Mouse (Mus musculus): ENCODE measurements around the gene Slc35f1. TPM values are rescaled to one million over a fixed set of nuclear protein-coding genes. Genes with fewer than 3 reads are reported as not detected.

Slc35f1 gene
- polyA plus RNA-seq, 1 experiment = 2.9 TPM

DNA sequence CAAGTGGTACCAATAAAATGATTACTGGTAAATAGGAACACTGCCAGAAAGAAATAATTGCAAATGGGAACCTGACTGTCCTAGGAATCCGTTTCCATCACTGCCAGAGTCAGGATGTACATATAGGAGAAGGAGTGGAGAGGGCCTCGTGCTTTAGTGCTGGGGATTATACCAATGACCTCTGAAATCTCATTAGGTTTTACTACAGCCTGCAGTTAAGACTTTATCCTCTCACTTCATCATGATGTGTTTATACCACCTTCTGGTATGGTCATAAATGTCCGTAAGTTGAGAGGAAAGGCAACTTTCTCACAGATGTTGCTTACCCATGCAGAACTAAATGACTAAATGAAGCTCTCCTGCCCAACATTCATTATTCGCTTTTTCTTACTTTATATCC lies 401.2 kb downstream of the Slc35f1 start:
- Histone ChIP-seq H3K36me3 (ENCODE audit: control insufficient read depth, insufficient read depth, low read length) (no peaks in the 10 kb centered on the region), H3K27ac (ENCODE audit: insufficient read depth, low read depth, low read length) (no peak overlapping the region), H3K4me1 (ENCODE audit: control insufficient read depth, insufficient read depth, low read length) (peaks cover 4% of the 10 kb centered on the region; the same call in 1 of the 2 replicates), H3K4me3 (ENCODE audit: insufficient read depth, low read depth, low read length) (no peak overlapping the region), H3K27me3 (replicated peaks; ENCODE audit: control insufficient read depth, insufficient read depth, low read length) (no peaks in the 10 kb centered on the region)
- TF ChIP-seq POLR2A (IDR thresholded peaks at IDR 0.05; ENCODE audit: low read depth, low read length) = no peak
- TF ChIP-seq CTCF (conservative IDR thresholded peaks at IDR 0.05; ENCODE audit: insufficient read depth, insufficient read length, low read depth, low read length) = no peak
- 50% methylated on average over 4 of the region's 4 CpGs for WGBS
- no peak for DNase-seq

DNA sequence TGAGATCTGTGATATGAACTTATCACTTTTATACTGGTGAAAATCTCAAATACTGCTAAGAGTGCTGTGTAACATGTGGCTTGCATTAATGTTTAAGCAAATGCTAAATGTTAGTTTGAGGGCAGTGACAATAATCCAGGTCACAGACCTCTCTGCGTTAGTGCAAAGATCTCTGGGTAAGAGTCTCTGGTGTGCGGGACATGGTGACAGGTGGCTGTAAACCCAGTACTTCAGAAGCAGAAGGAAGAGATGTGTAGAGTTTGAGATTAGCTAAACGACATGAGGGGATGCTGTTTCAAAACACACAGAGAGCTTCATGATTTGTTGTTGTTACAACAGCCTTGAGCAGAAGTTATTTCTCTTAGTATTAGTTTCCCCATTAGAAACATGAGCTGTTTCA lies 406.1 kb downstream of the Slc35f1 start:
- H3K27me3 ChIP-seq (replicated peaks; ENCODE audit: control insufficient read depth, insufficient read depth, low read length) = no peaks in the 10 kb centered on the region
- peaks cover 4% of the 10 kb centered on the region; the same call in 1 of the 2 replicates for H3K4me1 ChIP-seq (ENCODE audit: control insufficient read depth, insufficient read depth, low read length)
- no peaks in the 10 kb centered on the region for H3K36me3 ChIP-seq (ENCODE audit: control insufficient read depth, insufficient read depth, low read length)
- TF ChIP-seq POLR2A (IDR thresholded peaks at IDR 0.05; ENCODE audit: low read depth, low read length) (no peak), CTCF (conservative IDR thresholded peaks at IDR 0.05; ENCODE audit: insufficient read depth, insufficient read length, low read depth, low read length) (no peak)
- H3K27ac ChIP-seq (ENCODE audit: insufficient read depth, low read depth, low read length) = no peak overlapping the region
- DNase-seq = no peak
- 43% methylated on average over 3 of the region's 3 CpGs for WGBS
- H3K4me3 ChIP-seq (ENCODE audit: insufficient read depth, low read depth, low read length) = no peak overlapping the region

DNA sequence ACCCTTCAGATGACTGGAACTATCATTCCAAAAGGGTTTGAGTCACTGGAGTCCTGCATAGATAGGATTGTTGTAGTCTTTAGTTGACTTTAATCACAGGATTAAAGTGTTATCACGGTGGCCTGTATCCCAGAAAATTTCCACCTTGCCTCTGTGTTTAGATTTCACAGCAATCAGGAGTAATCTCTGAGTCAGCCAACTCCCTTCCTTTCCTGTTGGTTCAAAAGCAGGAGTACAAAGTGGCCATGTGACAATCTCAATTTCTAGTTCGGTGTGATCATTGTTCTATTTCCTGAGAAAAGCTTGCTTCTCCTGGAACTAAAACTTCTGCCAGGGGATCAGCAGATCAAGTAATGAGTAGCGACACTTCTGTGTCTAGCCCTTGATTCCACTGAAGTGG lies 410.5 kb downstream of the Slc35f1 start:
- H3K27ac ChIP-seq (ENCODE audit: insufficient read depth, low read depth, low read length) = no peak overlapping the region
- no peaks in the 10 kb centered on the region for H3K4me1 ChIP-seq (ENCODE audit: control insufficient read depth, insufficient read depth, low read length)
- H3K36me3 ChIP-seq (ENCODE audit: control insufficient read depth, insufficient read depth, low read length) = no peaks in the 10 kb centered on the region
- H3K4me3 ChIP-seq (ENCODE audit: insufficient read depth, low read depth, low read length) = no peak overlapping the region
- no peaks in the 10 kb centered on the region for H3K27me3 ChIP-seq (replicated peaks; ENCODE audit: control insufficient read depth, insufficient read depth, low read length)
- WGBS = 53% methylated on average over 3 of the region's 3 CpGs
- TF ChIP-seq POLR2A (IDR thresholded peaks at IDR 0.05; ENCODE audit: low read depth, low read length) (no peak), CTCF (conservative IDR thresholded peaks at IDR 0.05; ENCODE audit: insufficient read depth, insufficient read length, low read depth, low read length) (no peak)
- DNase-seq = no peak

GRCm38 (mm10) chr10:53101412-53101811 lies 411.1 kb downstream of the Slc35f1 start:
- no peak for DNase-seq
- TF ChIP-seq POLR2A (IDR thresholded peaks at IDR 0.05; ENCODE audit: low read depth, low read length) (no peak), CTCF (conservative IDR thresholded peaks at IDR 0.05; ENCODE audit: insufficient read depth, insufficient read length, low read depth, low read length) (no peak)
- Histone ChIP-seq H3K4me3 (ENCODE audit: insufficient read depth, low read depth, low read length) (no peak overlapping the region), H3K4me1 (ENCODE audit: control insufficient read depth, insufficient read depth, low read length) (no peaks in the 10 kb centered on the region), H3K36me3 (ENCODE audit: control insufficient read depth, insufficient read depth, low read length) (no peaks in the 10 kb centered on the region), H3K27ac (ENCODE audit: insufficient read depth, low read depth, low read length) (no peak overlapping the region), H3K27me3 (replicated peaks; ENCODE audit: control insufficient read depth, insufficient read depth, low read length) (no peaks in the 10 kb centered on the region)
- 87% methylated on average over 2 of the region's 2 CpGs for WGBS

- Histone ChIP-seq H3K27ac (ENCODE audit: insufficient read depth, low read depth, low read length) (no peak overlapping the region), H3K4me1 (ENCODE audit: control insufficient read depth, insufficient read depth, low read length) (no peaks in the 10 kb centered on the region), H3K4me3 (ENCODE audit: insufficient read depth, low read depth, low read length) (no peak overlapping the region), H3K27me3 (replicated peaks; ENCODE audit: control insufficient read depth, insufficient read depth, low read length) (no peaks in the 10 kb centered on the region), H3K36me3 (ENCODE audit: control insufficient read depth, insufficient read depth, low read length) (no peaks in the 10 kb centered on the region)
- DNase-seq = no peak
- TF ChIP-seq CTCF (conservative IDR thresholded peaks at IDR 0.05; ENCODE audit: insufficient read depth, insufficient read length, low read depth, low read length) (no peak), POLR2A (IDR thresholded peaks at IDR 0.05; ENCODE audit: low read depth, low read length) (no peak)
- WGBS = 87% methylated on average over 2 of the region's 2 CpGs
These were observed 412.1 kb downstream of the Slc35f1 start for GRCm38 (mm10) chr10:53102423-53102822.

DNA sequence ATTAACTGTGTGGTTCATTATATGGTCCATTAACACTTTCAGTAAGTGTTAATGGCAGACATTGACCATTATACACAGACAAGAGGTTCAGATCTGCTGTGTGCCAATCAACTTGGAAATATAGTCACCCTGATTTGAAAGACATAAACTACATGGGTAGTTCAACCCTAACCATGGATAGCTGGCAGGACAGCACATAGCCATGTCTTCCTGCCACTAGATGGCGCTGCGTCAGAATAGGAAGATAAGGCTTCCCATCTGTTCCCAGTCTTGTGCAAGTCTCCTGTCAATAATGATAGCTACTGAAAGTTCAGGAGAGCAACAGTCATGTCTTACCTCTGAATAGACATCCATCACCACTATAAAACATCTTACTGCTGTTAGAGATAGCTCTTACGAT lies 424.7 kb downstream of the Slc35f1 start:
- no peaks in the 10 kb centered on the region for H3K36me3 ChIP-seq (ENCODE audit: control insufficient read depth, insufficient read depth, low read length)
- no peaks in the 10 kb centered on the region for H3K4me1 ChIP-seq (ENCODE audit: control insufficient read depth, insufficient read depth, low read length)
- no peak overlapping the region for H3K4me3 ChIP-seq (ENCODE audit: insufficient read depth, low read depth, low read length)
- WGBS = 25% methylated on average over 3 of the region's 3 CpGs
- peak; percentile 70 for DNase-seq
- H3K27me3 ChIP-seq (replicated peaks; ENCODE audit: control insufficient read depth, insufficient read depth, low read length) = no peaks in the 10 kb centered on the region
- H3K27ac ChIP-seq (ENCODE audit: insufficient read depth, low read depth, low read length) = no peak overlapping the region
- TF ChIP-seq POLR2A (IDR thresholded peaks at IDR 0.05; ENCODE audit: low read depth, low read length) = no peak
- TF ChIP-seq CTCF (conservative IDR thresholded peaks at IDR 0.05; ENCODE audit: insufficient read depth, insufficient read length, low read depth, low read length) = peak; percentile 87

GRCm38 (mm10) chr10:53115673-53116398 lies 425.5 kb downstream of the Slc35f1 start:
- no peak for TF ChIP-seq POLR2A (IDR thresholded peaks at IDR 0.05; ENCODE audit: low read depth, low read length)
- TF ChIP-seq CTCF (conservative IDR thresholded peaks at IDR 0.05; ENCODE audit: insufficient read depth, insufficient read length, low read depth, low read length) = no peak
- peak; percentile 25 for DNase-seq
- no peak overlapping the region for H3K4me3 ChIP-seq (ENCODE audit: insufficient read depth, low read depth, low read length)
- WGBS = 57% methylated on average over 7 of the region's 7 CpGs
- H3K36me3 ChIP-seq (ENCODE audit: control insufficient read depth, insufficient read depth, low read length) = no peaks in the 10 kb centered on the region
- H3K4me1 ChIP-seq (ENCODE audit: control insufficient read depth, insufficient read depth, low read length) = no peaks in the 10 kb centered on the region
- H3K27me3 ChIP-seq (replicated peaks; ENCODE audit: control insufficient read depth, insufficient read depth, low read length) = no peaks in the 10 kb centered on the region
- H3K27ac ChIP-seq (ENCODE audit: insufficient read depth, low read depth, low read length) = no peak overlapping the region
